Comparison of ENCODE assay signal across 16 mouse cellular contexts in genomic region chr12:104213689-104214444, GRCm38 (mm10). TPM values are rescaled to one million over a fixed set of nuclear protein-coding genes. Genes with fewer than 3 reads are reported as not detected.
A peak's percentile ranks its signal among the peaks of the same experiment; 100 is the strongest.
DNase-seq lines count a peak whose midpoint lies in the region; ATAC-seq and TF ChIP-seq lines count a peak whose summit lies in the region.
"Had no signal": no experiment of that assay in that cellular context is flagged by ENCODE, and none has a peak within 500 bp of the region (broad histone marks: within the 10 kb centered on the region; RNA-seq: fewer than 3 reads in every experiment).

No protein-coding gene starts in this region.

- H3K4me3 ChIP-seq in forebrain, postnatal 0 days (ENCODE audit: low read depth, low read length): no peak overlapping the region
- no peak overlapping the region for H3K4me3 ChIP-seq in forebrain, embryonic 10.5 days
- peak overlapping the region; percentile 42 for H3K4me3 ChIP-seq in megakaryocyte, embryonic 14.5 days (replicated peaks)
- no peak overlapping the region for H3K4me3 ChIP-seq in heart, embryonic 10.5 days
- H3K4me3 ChIP-seq: lung, embryonic 15.5 days; myocyte had no signal

- H3K27ac ChIP-seq in forebrain, postnatal 0 days (ENCODE audit: low read depth, low read length): no peak overlapping the region
- H3K27ac ChIP-seq in forebrain, embryonic 10.5 days: no peak overlapping the region
- no peak overlapping the region for H3K27ac ChIP-seq in heart, embryonic 10.5 days
- H3K27ac ChIP-seq: lung, embryonic 15.5 days had no signal

- no peak for DNase-seq in forebrain, postnatal 0 days
- DNase-seq in forebrain, embryonic 10.5 days (ENCODE audit: extremely low spot score, low spot score): no peak
- DNase-seq in 416B (ENCODE audit: low read depth): peak; percentile 64
- no peak for DNase-seq in gastrocnemius, adult 8-10 months (ENCODE audit: low spot score in 2 of 2)
- no peak for DNase-seq in heart, embryonic 10.5 days (ENCODE audit: low spot score)
- no peak for DNase-seq in gastrocnemius, postnatal 4 days (ENCODE audit: low spot score in 2 of 2)
- DNase-seq: adrenal gland, postnatal 25 days; cerebellum, postnatal 10 days; gastrocnemius, postnatal 25 days; kidney, postnatal 4 days had no signal

- no peak overlapping the region for H3K9ac ChIP-seq in forebrain, postnatal 0 days
- H3K9ac ChIP-seq: lung, embryonic 15.5 days had no signal

- no peaks in the 10 kb centered on the region for H3K27me3 ChIP-seq in forebrain, postnatal 0 days (ENCODE audit: insufficient read depth, low read length)
- no peaks in the 10 kb centered on the region for H3K27me3 ChIP-seq in forebrain, embryonic 10.5 days (ENCODE audit: poor library complexity, severe bottlenecking)
- H3K27me3 ChIP-seq in megakaryocyte, embryonic 14.5 days (replicated peaks): peaks cover 7% of the 10 kb centered on the region
- H3K27me3 ChIP-seq in heart, embryonic 10.5 days (ENCODE audit: insufficient read depth, poor library complexity, severe bottlenecking): no peaks in the 10 kb centered on the region
- H3K27me3 ChIP-seq: lung, embryonic 15.5 days had no signal

- peak; percentile 48 for ATAC-seq in forebrain, postnatal 0 days
- peak; percentile 82 for ATAC-seq in common myeloid progenitor, adult 5-6 weeks (replicated peaks; ENCODE audit: low read depth, poor library complexity, severe bottlenecking)

- no peak overlapping the region for H3K4me2 ChIP-seq in forebrain, postnatal 0 days (ENCODE audit: low read depth)
- H3K4me2 ChIP-seq: lung, embryonic 15.5 days had no signal

- no peaks in the 10 kb centered on the region for H3K9me3 ChIP-seq in forebrain, postnatal 0 days (ENCODE audit: low read length)
- H3K9me3 ChIP-seq in forebrain, embryonic 10.5 days: no peaks in the 10 kb centered on the region
- peaks cover 6% of the 10 kb centered on the region; the same call in 1 of the 2 replicates for H3K9me3 ChIP-seq in megakaryocyte, embryonic 14.5 days
- H3K9me3 ChIP-seq in heart, embryonic 10.5 days: no peaks in the 10 kb centered on the region
- H3K9me3 ChIP-seq: lung, embryonic 15.5 days had no signal

- no peaks in the 10 kb centered on the region for H3K36me3 ChIP-seq in forebrain, postnatal 0 days (ENCODE audit: insufficient read depth)
- H3K36me3 ChIP-seq in forebrain, embryonic 10.5 days (replicated peaks): no peaks in the 10 kb centered on the region
- H3K36me3 ChIP-seq in megakaryocyte, embryonic 14.5 days (replicated peaks; ENCODE audit: low read length): peaks cover 5% of the 10 kb centered on the region
- H3K36me3 ChIP-seq in heart, embryonic 10.5 days: no peaks in the 10 kb centered on the region
- H3K36me3 ChIP-seq: lung, embryonic 15.5 days had no signal

- WGBS in forebrain, postnatal 0 days: 52% methylated on average over 2 of the region's 2 CpGs
- WGBS in forebrain, embryonic 10.5 days: 65% methylated on average over 2 of the region's 2 CpGs
- WGBS in heart, embryonic 10.5 days: 73% methylated on average over 2 of the region's 2 CpGs

- TF ChIP-seq CTCF in forebrain, postnatal 0 days (IDR thresholded peaks at IDR 0.05; ENCODE audit: low read depth): no peak

- H3K4me1 ChIP-seq in forebrain, postnatal 0 days (ENCODE audit: insufficient read depth): no peaks in the 10 kb centered on the region
- 0 out of 2 replicates have a peak, but pooled peaks cover 9% of the 10 kb centered on the region for H3K4me1 ChIP-seq in forebrain, embryonic 10.5 days
- peaks cover 64% of the 10 kb centered on the region for H3K4me1 ChIP-seq in megakaryocyte, embryonic 14.5 days
- H3K4me1 ChIP-seq in heart, embryonic 10.5 days: no peaks in the 10 kb centered on the region
- H3K4me1 ChIP-seq: lung, embryonic 15.5 days had no signal

RNA-seq across cellular contexts. Expression of gene Serpina3f, which starts 0.5 kb away (rescaled TPM):
- total RNA-seq in forebrain, postnatal 0 days (2014; rRNA removed): 0.23 TPM in 1 of 2 replicates, not detected in the other
- 0.09 and 0.12 TPM in 2 replicates for polyA plus RNA-seq in forebrain, postnatal 0 days (2015; fragmentation: Nextera tagmentation; extraction: Ambion mirVana)
- polyA plus RNA-seq in forebrain, embryonic 10.5 days (2016; fragmentation: Nextera tagmentation; extraction: Ambion mirVana): 0.11 and 0.32 TPM in 2 replicates
- total RNA-seq in common myeloid progenitor, adult 5-6 weeks (2017): 0.63 and 0.73 TPM in 2 replicates
- polyA plus RNA-seq in megakaryocyte, embryonic 14.5 days (2012; ENCODE audit: insufficient read depth, low replicate concordance): 1.3 TPM in 1 of 2 replicates, not detected in the other
- total RNA-seq in gastrocnemius, adult 8-10 months (2022): not detected
- polyA plus RNA-seq in heart, embryonic 10.5 days (2016; fragmentation: Nextera tagmentation; extraction: Ambion mirVana): not detected in 2 replicates
- not detected for total RNA-seq in gastrocnemius, postnatal 4 days (2021)
- total RNA-seq: gastrocnemius, postnatal 25 days had no signal
- polyA plus RNA-seq: C2C12; limb, embryonic 11.5 days; myocyte had no signal

RNA-seq across cellular contexts. Expression of gene Serpina3g, which starts 22.2 kb away (rescaled TPM):
- total RNA-seq in forebrain, postnatal 0 days (2014; rRNA removed): 0.15 and 0.43 TPM in 2 replicates
- 0.47 and 0.48 TPM in 2 replicates for polyA plus RNA-seq in forebrain, postnatal 0 days (2015; fragmentation: Nextera tagmentation; extraction: Ambion mirVana)
- polyA plus RNA-seq in forebrain, embryonic 10.5 days (2016; fragmentation: Nextera tagmentation; extraction: Ambion mirVana): 0.11 TPM in 1 of 2 replicates, not detected in the other
- 59.1 and 74.1 TPM in 2 replicates for total RNA-seq in common myeloid progenitor, adult 5-6 weeks (2017)
- polyA plus RNA-seq in megakaryocyte, embryonic 14.5 days (2012; ENCODE audit: insufficient read depth, low replicate concordance): 122 and 154 TPM in 2 replicates
- total RNA-seq in gastrocnemius, adult 8-10 months (2022): not detected
- 0.20 and 0.59 TPM in 2 replicates for polyA plus RNA-seq in heart, embryonic 10.5 days (2016; fragmentation: Nextera tagmentation; extraction: Ambion mirVana)
- total RNA-seq in gastrocnemius, postnatal 4 days (2021): under 1 TPM; 0.20 to 0.91 TPM
- total RNA-seq: gastrocnemius, postnatal 25 days had no signal

RNA-seq across cellular contexts. Expression of gene Serpina3i, which starts 49.1 kb away (rescaled TPM):
- total RNA-seq in forebrain, postnatal 0 days (2014; rRNA removed): 0.10 TPM in 1 of 2 replicates, not detected in the other
- polyA plus RNA-seq in forebrain, postnatal 0 days (2015; fragmentation: Nextera tagmentation; extraction: Ambion mirVana): not detected in 2 replicates
- polyA plus RNA-seq in forebrain, embryonic 10.5 days (2016; fragmentation: Nextera tagmentation; extraction: Ambion mirVana): not detected in 2 replicates
- total RNA-seq in common myeloid progenitor, adult 5-6 weeks (2017): not detected in 2 replicates
- polyA plus RNA-seq in megakaryocyte, embryonic 14.5 days (2012; ENCODE audit: insufficient read depth, low replicate concordance): 1.0 and 2.1 TPM in 2 replicates
- under 1 TPM in 1 of 4 experiments, not detected in 3; 0.43 TPM for total RNA-seq in gastrocnemius, adult 8-10 months (2022)
- polyA plus RNA-seq in heart, embryonic 10.5 days (2016; fragmentation: Nextera tagmentation; extraction: Ambion mirVana): 0.06 TPM in 1 of 2 replicates, not detected in the other
- under 1 TPM in 1 of 2 experiments, not detected in 1; 0.31 TPM for total RNA-seq in gastrocnemius, postnatal 4 days (2021)
- total RNA-seq: adrenal gland, postnatal 25 days; gastrocnemius, postnatal 25 days had no signal
- polyA plus RNA-seq: C2C12; limb, embryonic 11.5 days; myocyte had no signal

Comparison
In these comparisons a context has a peak if more than half of its experiments do, and no peak if none do; other contexts are left out.
1. RNA of gene Serpina3g, which starts 22.2 kb away (total RNA-seq): 59.1 to 74.1 TPM in common myeloid progenitor, adult 5-6 weeks; 0.20 to 0.91 TPM in gastrocnemius, postnatal 4 days, 0.15 to 0.43 TPM in forebrain, postnatal 0 days and not detected in gastrocnemius, adult 8-10 months; every median in the first group is over 10 times any median in the second.